Mouse (Mus musculus) kidney, postnatal 0 days (tissue): ENCODE data around the gene Gse1. TPM values are rescaled to one million over a fixed set of nuclear protein-coding genes. Genes with fewer than 3 reads are reported as not detected.

Source experiments
- ATAC-seq: fragments of 200-750 bp; cut with Nextera tagmentation; replicated peaks from 2 replicates; pipeline ENCODE4 v1.8.0; 2017; ENCODE audit warnings: low read depth, moderate number of reproducible peaks, moderate TSS enrichment, moderate library complexity; ENCODE audit not compliant: low FRiP score
- DNase-seq: peaks from one replicate; pipeline ENCODE4 v3.0.0-alpha.2; 2016; ENCODE audit warnings: low spot score
- H3K27ac ChIP-seq: fragments of 300-500 bp; sonication (generic); 2 replicates; pipeline ENCODE4 v1.5.1; 2014; ENCODE audit warnings: mild to moderate bottlenecking
- H3K27me3 ChIP-seq: fragments of 300-500 bp; sonication (generic); 2 replicates; pipeline ENCODE4 v1.6.1; 2014; ENCODE audit warnings: low read length, mixed read lengths; ENCODE audit not compliant: insufficient read depth
- H3K36me3 ChIP-seq: fragments of 300-500 bp; sonication (generic); 2 replicates; pipeline ENCODE4 v1.6.1; 2014; ENCODE audit warnings: low read length, mixed read lengths; ENCODE audit not compliant: insufficient read depth
- H3K4me1 ChIP-seq: fragments of 300-500 bp; sonication (generic); replicated peaks from 2 replicates; pipeline ENCODE4 v1.6.1; 2014; ENCODE audit warnings: antibody characterized with exemption, low read length, mixed read lengths; ENCODE audit not compliant: insufficient read depth
- H3K4me2 ChIP-seq: fragments of 300-500 bp; sonication (generic); 2 replicates; pipeline ENCODE4 v1.6.1; 2014; ENCODE audit warnings: mild to moderate bottlenecking, low read length, moderate library complexity, mixed read lengths
- H3K4me3 ChIP-seq: fragments of 300-500 bp; sonication (generic); replicated peaks from 2 replicates; pipeline ENCODE4 v1.5.1; 2014; ENCODE audit warnings: low read depth, low read length
- H3K9ac ChIP-seq: fragments of 300-500 bp; sonication (generic); 2 replicates; pipeline ENCODE4 v1.6.1; 2014; ENCODE audit warnings: low read depth, low read length
- H3K9me3 ChIP-seq: fragments of 300-500 bp; sonication (generic); replicated peaks from 2 replicates; pipeline ENCODE4 v1.6.1; 2016; ENCODE audit warnings: low read length, inconsistent platforms, mixed read lengths
- CTCF ChIP-seq: IDR thresholded peaks from 2 replicates; pipeline ENCODE4 v1.5.1; 2016; ENCODE audit warnings: antibody characterized with exemption, low read depth, mild to moderate bottlenecking, moderate library complexity
- WGBS: fragments of 180-500 bp; shearing (Covaris S2); extraction: QIAGEN DNeasy Blood & Tissue Kit; methylation state at CpG from one replicate; pipeline ENCODE4 v1.1.7; 2014; 5-methylcytosine and 5-hydroxymethylcytosine counted together
- polyA plus RNA-seq: library from polyadenylated mRNA; unstranded; fragments of >200 nt; fragmentation: Nextera tagmentation; extraction: Ambion mirVana; gene quantifications from 2 replicates; pipeline ENCODE4 v1.2.1, GENCODE M21; 2015

Gse1 gene
- polyA plus RNA-seq, 1 experiment from 2014 or later, result 8.4 TPM

- Histone ChIP-seq H3K4me2 (no peak overlapping the region), H3K27me3 (no peaks in the 10 kb centered on the region), H3K36me3 (no peaks in the 10 kb centered on the region), H3K27ac (no peak overlapping the region), H3K9me3 (no peaks in the 10 kb centered on the region), H3K4me3 (no peak overlapping the region), H3K9ac (no peak overlapping the region), H3K4me1 (no peaks in the 10 kb centered on the region; the same call in 1 of the 2 replicates)
- no peak for DNase-seq
- no peak for ATAC-seq
- TF ChIP-seq CTCF, result peak; percentile 76
- WGBS, result 42% methylated on average over 7 of the region's 7 CpGs
These were observed 176.4 kb downstream of the Gse1 start for GRCm38 (mm10) chr8:120404609-120405036.

GRCm38 (mm10) chr8:120406008-120406632 lies 177.9 kb downstream of the Gse1 start:
- no peak for TF ChIP-seq CTCF
- DNase-seq, result no peak

GRCm38 (mm10) chr8:120407701-120408240 lies 179.5 kb downstream of the Gse1 start:
- Histone ChIP-seq H3K27ac (no peak overlapping the region), H3K36me3 (no peaks in the 10 kb centered on the region), H3K4me3 (no peak overlapping the region), H3K27me3 (no peaks in the 10 kb centered on the region), H3K4me1 (no peaks in the 10 kb centered on the region; the same call in 1 of the 2 replicates), H3K9me3 (no peaks in the 10 kb centered on the region), H3K9ac (no peak overlapping the region), H3K4me2 (no peak overlapping the region)
- peak; percentile 70 for TF ChIP-seq CTCF
- ATAC-seq, result peak; percentile 37
- DNase-seq, result peak; percentile 64
- WGBS, result 23% methylated on average over 9 of the region's 9 CpGs

More at GRCm38 (mm10) chr8:120406008-120406632, 177.9 kb downstream of the Gse1 start:
- 92% methylated on average over 12 of the region's 12 CpGs for WGBS
- H3K27ac ChIP-seq, result no peak overlapping the region
- H3K9ac ChIP-seq, result no peak overlapping the region
- H3K9me3 ChIP-seq, result no peaks in the 10 kb centered on the region
- H3K27me3 ChIP-seq, result no peaks in the 10 kb centered on the region
- no peaks in the 10 kb centered on the region; the same call in 1 of the 2 replicates for H3K4me1 ChIP-seq
- no peaks in the 10 kb centered on the region for H3K36me3 ChIP-seq
- ATAC-seq, result no peak
- no peak overlapping the region for H3K4me2 ChIP-seq
- no peak overlapping the region for H3K4me3 ChIP-seq

GRCm38 (mm10) chr8:120408241-120409215 lies 180.3 kb downstream of the Gse1 start:
- Histone ChIP-seq H3K27ac (no peak overlapping the region), H3K4me3 (no peak overlapping the region), H3K9me3 (no peaks in the 10 kb centered on the region), H3K4me2 (no peak overlapping the region), H3K36me3 (no peaks in the 10 kb centered on the region), H3K27me3 (no peaks in the 10 kb centered on the region), H3K4me1 (no peaks in the 10 kb centered on the region; the same call in 1 of the 2 replicates), H3K9ac (no peak overlapping the region)
- ATAC-seq, result no peak
- no peak for DNase-seq
- peak; percentile 38; the same call in 1 of the 2 replicates for TF ChIP-seq CTCF
- WGBS, result 47% methylated on average over 14 of the region's 14 CpGs

GRCm38 (mm10) chr8:120409371-120410013 lies 181.2 kb downstream of the Gse1 start:
- no peaks in the 10 kb centered on the region; the same call in 1 of the 2 replicates for H3K4me1 ChIP-seq
- H3K36me3 ChIP-seq, result no peaks in the 10 kb centered on the region
- no peak overlapping the region for H3K27ac ChIP-seq
- H3K9ac ChIP-seq, result no peak overlapping the region
- DNase-seq, result no peak
- H3K9me3 ChIP-seq, result no peaks in the 10 kb centered on the region
- H3K4me3 ChIP-seq, result no peak overlapping the region
- no peak for ATAC-seq
- no peaks in the 10 kb centered on the region for H3K27me3 ChIP-seq
- 50% methylated on average over 11 of the region's 11 CpGs for WGBS
- TF ChIP-seq CTCF, result no peak
- H3K4me2 ChIP-seq, result no peak overlapping the region

- 65% methylated on average over 14 of the region's 14 CpGs for WGBS
- Histone ChIP-seq H3K4me1 (peaks cover 2% of the 10 kb centered on the region), H3K9me3 (no peaks in the 10 kb centered on the region)
These were observed 182.8 kb downstream of the Gse1 start for GRCm38 (mm10) chr8:120411059-120411458.

More at GRCm38 (mm10) chr8:120411059-120411458, 182.8 kb downstream of the Gse1 start:
- Histone ChIP-seq H3K27me3 (no peaks in the 10 kb centered on the region), H3K4me3 (no peak overlapping the region), H3K9ac (no peak overlapping the region), H3K4me2 (no peak overlapping the region), H3K27ac (no peak overlapping the region), H3K36me3 (no peaks in the 10 kb centered on the region)
- no peak for ATAC-seq
- TF ChIP-seq CTCF, result no peak
- DNase-seq, result no peak
